Mouse (Mus musculus): ENCODE measurements around the gene Myf5.

Myf5 gene

DNA sequence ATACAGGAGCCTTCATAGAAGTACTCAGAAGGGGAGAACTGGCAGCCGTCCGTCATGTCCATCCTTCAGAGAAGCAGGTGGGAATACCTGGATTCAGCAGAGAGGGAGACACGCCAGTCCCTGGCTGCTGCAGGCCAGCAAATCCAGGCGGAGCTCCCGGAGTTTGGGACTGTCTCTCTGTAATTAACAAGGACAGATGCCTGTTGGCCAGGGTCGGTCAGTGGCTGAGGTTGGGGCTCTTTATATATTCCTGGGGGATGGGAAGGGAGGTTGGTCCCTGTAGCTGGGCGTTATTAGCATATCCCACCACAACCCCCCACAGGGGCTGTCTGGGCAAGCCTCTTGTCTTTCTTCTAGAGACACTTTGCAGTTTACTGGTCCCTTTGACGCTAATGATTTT is at the start of gene Myf5:
Gene Myf5, minus strand, starts transcription at position 265 of the 400 bp plus-strand sequence.
- no peak for DNase-seq (ENCODE audit: low spot score in 2 of 2)

- DNase-seq (ENCODE audit: low spot score in 2 of 2), result no peak
Observed at GRCm38 (mm10) chr10:107528758-107529157, 42.8 kb upstream of the Myf5 start.

GRCm38 (mm10) chr10:107519216-107519615 is 33.3 kb upstream of the Myf5 start:
- DNase-seq (ENCODE audit: low spot score in 2 of 2), result no peak

DNA sequence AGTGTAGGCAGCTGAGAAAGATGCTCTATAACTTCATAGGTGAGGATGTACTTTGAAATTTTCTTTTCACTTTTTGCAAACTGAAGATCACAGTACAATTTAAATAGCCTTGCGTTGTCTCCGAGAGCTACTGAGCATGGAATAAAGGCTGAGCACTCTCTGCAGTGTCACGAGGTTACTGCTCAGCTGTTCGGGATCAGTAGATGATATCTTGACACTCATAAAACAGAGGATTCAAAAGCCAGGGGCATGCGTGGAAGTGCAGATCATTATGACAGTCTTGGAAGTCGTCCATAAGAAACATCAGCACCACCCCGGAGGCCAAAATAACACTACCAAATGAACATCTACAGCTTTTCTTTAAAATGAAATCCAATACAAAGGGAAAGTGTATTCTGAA is 30.7 kb upstream of the Myf5 start:
- DNase-seq (ENCODE audit: low spot score in 2 of 2), result no peak

DNA sequence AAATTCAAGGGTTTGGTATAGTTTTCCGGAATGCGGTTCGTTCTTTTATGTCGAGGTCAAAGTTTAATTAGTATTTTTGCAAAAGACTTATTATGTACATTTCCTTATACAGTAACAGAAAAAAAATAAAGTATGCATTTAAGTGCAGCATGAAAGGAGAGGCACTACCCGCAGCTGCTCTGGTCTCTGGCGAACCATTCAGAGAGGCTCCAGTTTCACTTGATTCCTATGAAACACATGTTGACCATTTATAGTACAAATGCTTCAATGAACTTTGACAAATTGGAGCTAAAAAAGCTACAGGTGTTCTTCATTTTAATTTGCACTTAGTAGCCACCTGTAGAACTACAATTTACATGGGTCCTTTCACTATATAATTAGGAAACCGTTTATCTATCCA is 28.8 kb upstream of the Myf5 start:
- DNase-seq (ENCODE audit: low spot score in 2 of 2), result no peak

DNA sequence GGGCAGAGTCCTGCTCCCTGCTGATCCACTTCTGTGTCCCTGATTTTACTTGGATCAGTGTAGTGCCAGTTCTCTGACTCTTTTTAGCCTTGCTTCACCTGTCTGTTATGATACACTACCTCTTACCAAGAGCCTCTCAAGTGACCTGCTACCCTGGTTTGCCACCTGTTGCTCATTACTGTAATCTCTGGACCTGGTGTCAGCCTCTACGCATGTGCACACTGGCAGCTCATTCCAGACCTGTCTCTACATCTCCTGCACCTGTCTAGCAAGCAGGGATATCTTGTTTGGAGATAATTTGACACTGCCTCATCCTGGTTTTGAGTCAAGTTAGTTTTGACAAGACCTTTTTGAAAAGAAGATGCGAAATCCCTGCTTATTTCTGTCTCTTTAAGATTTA is 20.5 kb upstream of the Myf5 start:
- no peak for DNase-seq (ENCODE audit: low spot score in 2 of 2)

DNA sequence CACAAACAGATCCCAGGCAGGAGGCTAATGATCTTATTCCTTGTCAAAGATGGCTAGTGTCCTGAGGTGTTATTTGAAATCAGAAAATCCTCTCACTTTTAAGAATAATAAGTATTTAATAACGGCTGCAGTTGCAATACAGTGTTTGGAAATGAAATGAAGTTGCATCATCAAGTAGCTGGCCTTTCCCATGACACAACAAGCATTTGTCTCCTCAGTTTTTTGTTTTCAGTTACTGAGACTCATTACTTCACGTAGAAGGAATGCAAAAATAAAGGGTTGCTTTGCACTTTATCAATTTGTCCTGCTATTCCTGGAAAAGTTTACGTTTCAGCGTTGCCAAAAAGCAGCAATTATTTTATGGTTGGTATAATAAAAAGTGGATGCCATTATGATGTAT is 17.5 kb upstream of the Myf5 start:
- no peak for DNase-seq (ENCODE audit: low spot score in 2 of 2)

- DNase-seq (ENCODE audit: low spot score in 2 of 2), result no peak
Observed at GRCm38 (mm10) chr10:107502193-107502592, 16.3 kb upstream of the Myf5 start.

GRCm38 (mm10) chr10:107499656-107500055 is 13.7 kb upstream of the Myf5 start:
- DNase-seq (ENCODE audit: low spot score in 2 of 2), result no peak

- DNase-seq (ENCODE audit: low spot score in 2 of 2), result no peak
Observed at GRCm38 (mm10) chr10:107496402-107496801, 10.5 kb upstream of the Myf5 start.

DNA sequence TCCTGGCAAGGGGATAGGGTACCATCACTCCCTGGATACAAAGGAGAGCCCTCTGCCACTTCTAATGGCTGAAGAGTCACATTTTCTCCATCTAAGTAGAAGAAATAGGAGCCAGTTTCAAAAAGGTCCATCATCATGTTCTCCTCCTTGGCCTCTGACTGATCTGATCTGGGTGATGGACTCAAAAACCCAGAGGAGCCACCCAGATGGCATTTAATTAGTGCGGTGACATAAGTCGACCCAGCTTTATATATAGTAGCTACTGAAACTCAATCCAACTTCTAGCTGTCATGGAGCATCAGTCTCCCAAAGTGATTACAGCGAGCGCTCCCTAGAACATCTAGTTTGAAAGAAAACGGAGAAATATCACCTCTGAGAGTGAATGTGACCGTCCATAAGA is 8.6 kb upstream of the Myf5 start, which contains the start of gene Myf6:
Gene Myf6, minus strand, starts transcription at position 170 of the 400 bp plus-strand sequence.
- no peak for DNase-seq (ENCODE audit: low spot score in 2 of 2)

DNA sequence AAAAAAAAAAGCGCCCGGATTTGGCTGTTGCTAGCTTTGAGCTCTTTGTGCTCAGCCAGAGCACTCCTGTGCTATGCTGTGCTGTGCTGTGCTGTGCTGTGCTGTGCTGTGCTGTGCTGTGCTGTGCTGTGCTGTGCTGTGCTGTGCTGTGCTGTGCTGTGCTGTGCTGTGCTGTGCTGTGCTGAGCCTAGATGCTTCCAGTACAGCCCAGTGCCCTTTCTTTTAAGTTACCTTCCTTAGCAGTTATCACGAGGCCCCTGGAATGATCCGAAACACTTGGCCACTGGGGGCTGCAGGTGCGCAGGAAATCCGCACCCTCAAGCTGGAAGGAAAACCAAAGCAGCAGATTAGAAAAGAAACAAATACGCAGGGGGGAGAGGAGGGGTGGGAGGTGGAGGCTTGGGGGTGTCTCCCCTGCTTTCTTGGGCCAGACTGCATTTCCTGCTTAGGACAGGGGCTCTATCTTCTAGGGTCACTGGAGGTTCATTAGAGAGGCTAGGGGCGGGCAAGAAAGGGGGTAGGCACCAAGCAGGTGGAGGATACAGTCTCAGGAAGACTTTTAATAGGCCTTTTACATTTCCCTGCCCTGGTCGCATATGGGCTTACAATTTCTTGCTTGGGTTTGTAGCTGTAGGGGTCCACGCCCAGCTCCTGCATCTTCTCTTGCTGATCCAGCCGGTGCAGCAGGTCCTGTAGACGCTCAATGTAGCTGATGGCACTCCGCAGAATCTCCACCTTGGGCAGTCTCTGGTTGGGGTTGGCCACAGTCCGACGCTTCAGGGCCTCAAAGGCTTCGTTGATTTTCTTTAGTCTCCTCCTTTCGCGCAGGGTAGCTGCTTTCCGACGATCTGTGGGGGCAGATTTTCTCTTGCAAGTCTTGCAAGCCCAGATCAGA is 7.9 kb upstream of the Myf5 start:
- DNase-seq (ENCODE audit: low spot score in 2 of 2), result no peak

- DNase-seq (ENCODE audit: low spot score in 2 of 2), result no peak
Observed at GRCm38 (mm10) chr10:107492867-107493579, 7.1 kb upstream of the Myf5 start.

DNA sequence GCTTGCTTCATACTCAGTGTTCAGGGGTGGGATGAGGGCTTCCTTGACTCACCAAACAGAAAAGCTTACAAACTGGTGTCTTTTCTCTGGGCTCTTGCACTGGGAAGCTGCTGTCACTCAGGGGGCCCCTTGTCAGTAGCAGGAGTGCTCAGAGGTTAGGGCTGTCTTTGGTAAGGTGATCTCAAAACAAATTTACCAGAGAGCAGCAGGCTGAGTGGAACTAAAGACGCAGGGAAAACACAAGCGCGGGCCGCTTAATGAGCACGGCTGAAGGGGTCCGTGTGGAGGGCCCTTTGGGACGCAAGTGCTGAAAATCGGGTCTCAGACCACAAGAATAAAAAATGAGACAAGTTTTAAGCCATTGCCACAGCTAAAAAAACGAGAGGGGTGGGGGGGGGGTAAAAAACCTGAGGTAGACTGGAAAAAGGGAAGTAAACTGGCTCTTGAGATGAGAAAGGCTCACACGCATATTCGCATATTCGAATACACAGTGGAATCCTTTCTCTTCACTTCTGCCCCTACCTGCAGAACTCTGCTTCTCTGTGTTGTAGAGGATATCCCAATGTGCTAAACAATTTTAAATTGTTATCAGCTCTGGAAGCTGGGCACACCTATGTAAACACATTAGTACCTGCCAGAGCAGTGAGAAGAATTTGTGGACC is 2.9 kb upstream of the Myf5 start:
- DNase-seq (ENCODE audit: low spot score in 2 of 2), result no peak

DNA sequence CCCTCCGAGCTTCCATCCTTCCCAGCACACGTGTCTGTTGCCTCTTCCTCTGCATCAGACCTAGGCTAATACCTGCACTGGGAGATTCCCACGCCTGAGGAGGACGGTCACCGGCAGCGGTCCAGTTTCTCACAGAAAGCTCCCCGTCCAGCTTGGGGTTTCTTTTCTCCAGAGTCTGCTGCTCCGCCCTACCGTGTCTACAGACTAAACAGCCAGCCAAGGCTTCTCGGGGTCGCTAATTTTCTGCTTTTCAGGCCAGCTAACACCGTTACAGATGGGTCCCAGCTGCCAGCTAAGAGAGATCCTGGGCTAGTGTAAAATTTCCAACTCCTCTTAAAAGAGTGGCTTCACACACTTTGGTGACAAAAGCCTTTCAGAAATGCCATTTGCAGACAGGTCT is 836 bp upstream of the Myf5 start:
- DNase-seq (ENCODE audit: low spot score in 2 of 2), result no peak

DNA sequence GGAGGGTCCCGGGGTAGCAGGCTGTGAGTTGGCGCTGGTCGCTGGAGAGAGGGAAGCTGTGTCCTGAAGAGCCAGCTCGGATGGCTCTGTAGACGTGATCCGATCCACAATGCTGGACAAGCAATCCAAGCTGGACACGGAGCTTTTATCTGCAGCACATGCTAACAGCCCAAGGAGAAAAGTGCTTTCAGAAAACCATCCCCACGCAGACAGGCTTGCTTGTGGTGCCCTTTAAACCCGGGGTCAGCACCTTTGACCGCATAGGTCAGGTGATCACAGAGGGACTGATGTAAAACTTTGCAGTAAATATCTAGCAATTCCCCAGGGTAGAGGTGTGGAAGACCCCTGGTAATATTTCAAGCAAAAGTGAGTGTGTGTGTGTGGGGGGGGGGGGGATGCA is 1.9 kb downstream of the Myf5 start:
- no peak for DNase-seq (ENCODE audit: low spot score in 2 of 2)

DNA sequence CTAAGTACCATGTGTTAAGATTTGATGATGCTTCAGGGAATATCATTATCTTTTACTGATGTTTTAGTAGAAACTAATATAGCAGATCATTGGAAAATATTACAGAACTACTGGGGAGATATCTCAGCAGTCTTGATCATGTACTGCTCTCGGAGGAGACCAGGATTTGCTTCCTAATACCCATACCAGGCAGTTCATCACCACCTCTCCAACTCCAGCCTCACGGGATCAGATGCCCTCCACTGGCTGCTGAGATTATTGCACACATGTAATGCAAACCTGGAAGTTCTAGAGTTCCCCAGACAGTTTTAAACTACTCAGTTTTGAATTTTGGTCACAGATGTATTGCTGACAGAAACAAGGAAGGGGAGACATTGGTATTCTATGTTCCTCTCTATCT is 12.4 kb downstream of the Myf5 start:
- no peak for DNase-seq (ENCODE audit: low spot score in 2 of 2)

GRCm38 (mm10) chr10:107471712-107472111 is 14.2 kb downstream of the Myf5 start:
- DNase-seq (ENCODE audit: low spot score in 2 of 2), result no peak

GRCm38 (mm10) chr10:107467819-107468218 is 18.1 kb downstream of the Myf5 start:
- DNase-seq (ENCODE audit: low spot score in 2 of 2), result no peak

- DNase-seq (ENCODE audit: low spot score in 2 of 2), result no peak
Observed at GRCm38 (mm10) chr10:107449496-107450330, 36.2 kb downstream of the Myf5 start.

- peak in 1 of 2 experiments; percentile 6 for DNase-seq (ENCODE audit: low spot score in 2 of 2)
Observed at GRCm38 (mm10) chr10:107442781-107443180, 43.2 kb downstream of the Myf5 start.

- no peak for DNase-seq (ENCODE audit: low spot score in 2 of 2)
Observed at GRCm38 (mm10) chr10:107436967-107437366, 49.0 kb downstream of the Myf5 start.
